Mouse (Mus musculus) bone marrow, adult 2 months (tissue): ENCODE data around the gene Vldlr.

Source experiments
- CTCF ChIP-seq: fragments of 200-500 bp; IDR thresholded peaks from 2 replicates; pipeline ENCODE4 v1.5.1; 2011; ENCODE audit warnings: low read length, control low read depth; ENCODE audit not compliant: control insufficient read depth, insufficient read depth
- POLR2A ChIP-seq: fragments of 200-500 bp; IDR thresholded peaks from 2 replicates; pipeline ENCODE4 v1.6.1; 2011; ENCODE audit warnings: low read depth, mild to moderate bottlenecking, control low read depth, low read length, borderline replicate concordance; ENCODE audit not compliant: control insufficient read depth

DNA sequence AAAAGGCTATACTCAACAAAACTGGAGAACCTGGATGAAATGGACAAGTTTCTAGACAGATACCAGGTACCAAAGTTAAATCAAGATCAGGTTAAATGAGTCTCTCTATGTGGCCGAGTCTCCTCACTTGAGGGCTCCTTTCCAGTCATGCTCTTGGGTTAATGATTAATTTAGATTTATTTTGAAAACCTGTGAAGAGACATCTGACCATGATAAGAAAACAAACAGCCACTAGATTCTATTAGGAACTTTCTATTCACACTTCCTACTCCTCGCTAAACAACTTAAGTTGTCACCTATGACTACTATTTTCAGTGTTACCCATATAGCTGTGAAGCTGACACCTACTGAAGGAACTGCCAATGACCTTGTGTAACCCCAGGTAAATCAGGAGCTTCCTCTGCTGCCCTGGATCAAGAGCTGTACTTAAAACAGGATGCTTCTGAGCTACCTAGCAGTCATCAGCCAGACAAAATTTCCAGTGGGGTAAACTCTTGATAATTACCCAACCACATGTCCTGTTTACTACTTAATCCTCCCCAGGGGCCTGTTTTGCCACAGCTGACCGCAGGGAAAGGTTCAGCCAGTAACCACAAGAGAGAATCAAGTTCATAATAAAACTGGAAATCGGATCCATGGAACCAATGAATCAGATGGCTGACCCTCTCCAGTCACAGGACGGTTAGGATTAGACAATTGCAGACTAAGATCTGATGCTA lies 48.5 kb upstream of the Vldlr start:
- no peak for TF ChIP-seq CTCF
- TF ChIP-seq POLR2A: no peak
